Mouse (Mus musculus): ENCODE measurements around the gene Cdh4.

DNA sequence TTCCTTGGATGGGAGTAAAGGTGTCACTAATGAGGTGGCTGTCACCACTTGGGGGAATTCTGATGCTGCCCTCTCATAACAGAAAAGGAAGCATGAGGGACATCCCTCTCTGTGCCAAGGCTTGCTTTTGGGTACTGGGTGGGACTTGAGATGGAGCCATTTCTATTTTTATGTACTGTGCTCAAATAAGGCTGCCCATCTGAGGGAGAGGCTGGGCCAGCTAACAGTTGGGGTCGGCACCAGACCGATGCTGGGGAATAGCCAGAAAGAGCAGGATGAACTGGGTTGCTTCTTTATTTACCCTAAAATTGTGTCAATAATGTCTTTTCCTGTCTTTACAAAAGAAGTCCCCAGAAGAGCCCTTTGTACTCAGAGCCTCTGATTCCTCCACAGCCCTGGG is 17.4 kb downstream of the Cdh4 start:
- TF ChIP-seq CTCF (IDR thresholded peaks at IDR 0.05; ENCODE audit: low read depth) (no peak), EP300 (IDR thresholded peaks at IDR 0.05; ENCODE audit: low read depth) (no peak)

All from heart, postnatal 0 days (tissue).